Mouse (Mus musculus): ENCODE measurements around the gene Tulp1. TPM values are rescaled to one million over a fixed set of nuclear protein-coding genes. Genes with fewer than 3 reads are reported as not detected.

Gene Tulp1
- total RNA-seq, 2 experiments from 2014 or later: not detected

GRCm38 (mm10) chr17:28313880-28314225 lies 51.2 kb downstream of the Tulp1 start:
- peak in 1 of 2 experiments; percentile 48 for DNase-seq

DNA sequence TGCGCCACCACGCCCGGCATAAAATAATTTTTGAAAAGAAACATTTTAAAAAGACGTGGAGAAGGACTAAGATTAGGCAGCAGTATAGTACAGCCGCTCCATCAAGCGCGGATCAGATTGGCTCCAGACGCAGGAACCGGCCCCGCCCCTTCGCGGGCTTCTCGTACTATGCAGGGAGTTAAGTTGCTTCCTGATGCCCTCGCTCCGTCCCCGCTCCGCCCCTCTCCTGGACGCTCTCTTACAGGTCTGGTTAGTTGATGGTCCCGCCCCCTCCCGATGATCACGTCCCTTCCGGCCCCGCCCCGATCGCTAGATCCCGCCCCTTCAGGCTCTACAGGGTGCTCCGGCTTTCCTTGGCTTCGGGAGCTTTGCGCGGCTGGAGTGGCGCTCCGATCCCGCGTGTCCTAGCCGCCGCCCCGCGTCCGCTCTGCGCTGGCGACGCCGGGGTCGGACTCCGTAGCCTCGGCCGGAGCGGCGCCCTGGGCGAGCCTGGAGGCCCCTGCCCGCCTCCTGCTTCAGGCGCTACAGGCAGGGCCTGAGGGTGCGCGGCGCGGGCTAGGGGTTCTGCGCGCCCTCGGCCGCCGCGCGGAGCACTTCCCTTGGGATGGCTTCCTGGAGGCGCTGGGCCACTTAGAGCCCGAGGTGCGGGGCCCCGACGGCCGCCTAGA lies 51.7 kb downstream of the Tulp1 start, which contains the start of gene Fance:
Gene Fance, plus strand, starts transcription at position 308 of the 668 bp plus-strand sequence.
- DNase-seq: peak; percentile 97 to 98

- peak; percentile 36 to 54 for DNase-seq
Observed at GRCm38 (mm10) chr17:28312232-28313211, 52.5 kb downstream of the Tulp1 start.

- no peak for DNase-seq
Observed at GRCm38 (mm10) chr17:28311366-28312132, 53.5 kb downstream of the Tulp1 start.

- no peak for DNase-seq
Observed at GRCm38 (mm10) chr17:28310831-28311230, 54.2 kb downstream of the Tulp1 start.

DNA sequence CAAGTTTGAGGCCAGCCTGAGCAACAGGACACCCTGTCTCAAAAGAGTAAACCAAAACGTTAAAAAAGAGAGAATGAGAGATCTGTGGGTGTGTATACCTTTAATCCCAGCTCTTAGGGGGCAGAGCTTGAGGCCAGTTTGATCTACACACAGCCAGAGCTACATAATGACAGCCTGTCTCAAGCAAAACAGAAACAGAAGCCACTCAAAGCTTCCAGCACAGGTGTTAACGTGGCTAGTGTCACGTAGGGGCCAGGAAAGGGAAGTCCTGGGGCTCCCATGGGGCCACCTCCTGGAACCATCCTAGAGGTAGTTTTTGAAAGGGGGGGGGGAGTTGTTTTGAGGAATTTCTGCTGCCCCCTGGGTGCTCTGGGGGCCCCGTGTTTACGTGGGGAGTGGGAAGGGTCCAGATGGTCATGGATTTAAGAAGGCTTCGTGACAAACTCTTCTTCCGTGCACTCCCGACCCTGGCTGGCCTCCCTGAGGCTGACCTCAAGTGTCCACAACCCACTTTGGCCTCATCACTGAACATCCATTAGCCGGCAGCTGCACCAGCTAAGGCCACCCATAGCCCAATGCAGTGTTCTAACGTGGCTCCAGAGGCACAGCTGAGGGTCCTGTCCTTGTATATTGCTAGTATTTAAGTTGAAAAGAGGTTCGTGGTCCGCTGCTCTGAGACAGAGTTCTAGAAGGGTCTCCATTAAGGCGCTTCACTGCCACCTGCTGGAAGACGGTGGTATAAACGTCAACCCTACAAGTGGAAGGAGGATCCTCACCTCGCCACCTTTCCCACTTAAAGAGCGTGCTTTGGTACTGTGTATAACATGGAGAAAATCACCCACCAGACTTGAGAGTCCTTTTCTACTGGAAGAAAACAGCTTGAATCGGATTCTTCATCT lies 56.5 kb downstream of the Tulp1 start:
- DNase-seq: peak; percentile 88 to 98

- DNase-seq: no peak
Observed at GRCm38 (mm10) chr17:28305172-28305571, 59.9 kb downstream of the Tulp1 start.

Other genes with a start within 250 kb of the Tulp1 start
- gene Scube3, start 223.1 kb downstream of the Tulp1 start, total RNA-seq (2021): under 1 TPM; 0.59 to 0.62 TPM
- 10 to 100 TPM; 10.7 to 13.9 TPM for gene Zfp523, start 188.1 kb downstream of the Tulp1 start, total RNA-seq (2021)
- 1 to 10 TPM; 3.2 to 3.3 TPM for gene Def6, start 157.4 kb downstream of the Tulp1 start, total RNA-seq (2021)
- gene Ppard, start 132.5 kb downstream of the Tulp1 start, total RNA-seq (2021): 10 to 100 TPM; 28.1 to 29.9 TPM
- 10 to 100 TPM; 10.5 to 12.7 TPM for gene Fance, start 51.7 kb downstream of the Tulp1 start, total RNA-seq (2021)
- 100 to 1,000 TPM; 422 to 438 TPM for gene Rpl10a, start 36.8 kb downstream of the Tulp1 start, total RNA-seq (2021)
- gene Tead3, start 14.4 kb downstream of the Tulp1 start, total RNA-seq (2021): 10 to 100 TPM; 12.0 to 13.3 TPM
- gene Fkbp5, start 152.3 kb upstream of the Tulp1 start, total RNA-seq (2021): 100 to 1,000 TPM in 1 of 2 experiments, 10 to 100 TPM in 1; 65.4 to 103 TPM
- not detected for gene Armc12, start 165.6 kb upstream of the Tulp1 start, total RNA-seq (2021)
- not detected for gene Clpsl2, start 184.2 kb upstream of the Tulp1 start, total RNA-seq (2021)
- gene Clps, start 195.5 kb upstream of the Tulp1 start, total RNA-seq (2021): not detected
- gene Lhfpl5, start 210.4 kb upstream of the Tulp1 start, total RNA-seq (2021): not detected